Mouse (Mus musculus): ENCODE data around the gene Sytl2.

The Sytl2 gene

GRCm38 (mm10) chr7:90457517-90457916, 155.5 kb downstream of the Sytl2 start:
- in situ Hi-C loops (cut with MboI), result no loop called here

All from mature B cell (primary cell).